Mouse (Mus musculus): ENCODE measurements around the gene Nanp.

Nanp gene

GRCm38 (mm10) chr2:151000402-151001178, 38.6 kb downstream of the Nanp start:
- in situ Hi-C loops (cut with MboI; ENCODE audit: low sequenced_read_pairs), result loop anchor here (10.0 kb wide), 1 partner anchor 196 kb away; no protein-coding TSS in a partner anchor

GRCm38 (mm10) chr2:150999021-150999420, 40.2 kb downstream of the Nanp start:
- in situ Hi-C loops (cut with MboI; ENCODE audit: low sequenced_read_pairs), result no loop called here

DNA sequence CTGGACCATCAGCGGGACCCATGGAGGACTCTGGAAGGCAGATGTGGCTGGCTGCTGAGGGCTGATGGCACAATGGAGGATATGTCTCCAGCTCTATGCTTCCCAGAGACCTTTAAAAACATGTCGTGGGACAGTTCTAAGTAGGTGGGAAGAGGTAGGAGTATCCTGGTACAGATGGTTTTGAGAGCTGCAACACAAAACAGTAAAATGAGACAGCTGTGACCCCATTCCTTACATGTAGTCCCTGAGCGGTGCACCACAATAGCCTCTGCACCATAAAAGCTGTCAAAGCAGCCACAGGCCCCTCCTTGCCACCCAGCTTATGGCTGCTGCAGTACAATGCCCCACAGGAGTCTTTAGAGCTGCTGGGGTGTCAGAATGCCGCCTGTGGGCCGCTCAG, 41.6 kb downstream of the Nanp start:
- in situ Hi-C loops (cut with MboI; ENCODE audit: low sequenced_read_pairs), result no loop called here

DNA sequence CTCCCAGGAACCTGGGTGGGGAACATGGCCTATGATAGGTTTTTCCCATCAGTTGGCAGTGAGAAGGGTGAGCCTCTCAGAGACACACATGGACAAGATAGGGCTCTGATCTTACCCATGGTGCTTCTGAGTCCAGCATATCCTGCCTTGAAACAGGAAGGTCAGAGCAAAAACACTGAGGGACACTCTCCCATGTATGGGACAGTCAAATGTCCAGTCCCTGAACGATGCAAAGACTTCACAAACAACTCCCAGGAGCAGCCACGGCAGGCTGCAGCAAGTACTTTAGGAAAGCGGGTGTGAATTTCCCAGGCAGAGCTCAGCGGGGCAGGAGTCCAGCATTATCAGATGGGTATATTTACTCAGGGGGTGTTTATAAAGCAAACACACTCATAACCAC, 43.9 kb downstream of the Nanp start:
- in situ Hi-C loops (cut with MboI; ENCODE audit: low sequenced_read_pairs), result no loop called here

GRCm38 (mm10) chr2:150991050-150991449, 48.1 kb downstream of the Nanp start:
- in situ Hi-C loops (cut with MboI; ENCODE audit: low sequenced_read_pairs), result no loop called here

- in situ Hi-C loops (cut with MboI; ENCODE audit: low sequenced_read_pairs), result no loop called here
Observed at GRCm38 (mm10) chr2:150990506-150990905, 48.7 kb downstream of the Nanp start.

GRCm38 (mm10) chr2:150985359-150985758, 53.8 kb downstream of the Nanp start:
- in situ Hi-C loops (cut with MboI; ENCODE audit: low sequenced_read_pairs), result no loop called here

- in situ Hi-C loops (cut with MboI; ENCODE audit: low sequenced_read_pairs), result no loop called here
Observed at GRCm38 (mm10) chr2:150982051-150982450, 57.1 kb downstream of the Nanp start.

- in situ Hi-C loops (cut with MboI; ENCODE audit: low sequenced_read_pairs), result no loop called here
Observed at GRCm38 (mm10) chr2:150981524-150981923, 57.7 kb downstream of the Nanp start.

DNA sequence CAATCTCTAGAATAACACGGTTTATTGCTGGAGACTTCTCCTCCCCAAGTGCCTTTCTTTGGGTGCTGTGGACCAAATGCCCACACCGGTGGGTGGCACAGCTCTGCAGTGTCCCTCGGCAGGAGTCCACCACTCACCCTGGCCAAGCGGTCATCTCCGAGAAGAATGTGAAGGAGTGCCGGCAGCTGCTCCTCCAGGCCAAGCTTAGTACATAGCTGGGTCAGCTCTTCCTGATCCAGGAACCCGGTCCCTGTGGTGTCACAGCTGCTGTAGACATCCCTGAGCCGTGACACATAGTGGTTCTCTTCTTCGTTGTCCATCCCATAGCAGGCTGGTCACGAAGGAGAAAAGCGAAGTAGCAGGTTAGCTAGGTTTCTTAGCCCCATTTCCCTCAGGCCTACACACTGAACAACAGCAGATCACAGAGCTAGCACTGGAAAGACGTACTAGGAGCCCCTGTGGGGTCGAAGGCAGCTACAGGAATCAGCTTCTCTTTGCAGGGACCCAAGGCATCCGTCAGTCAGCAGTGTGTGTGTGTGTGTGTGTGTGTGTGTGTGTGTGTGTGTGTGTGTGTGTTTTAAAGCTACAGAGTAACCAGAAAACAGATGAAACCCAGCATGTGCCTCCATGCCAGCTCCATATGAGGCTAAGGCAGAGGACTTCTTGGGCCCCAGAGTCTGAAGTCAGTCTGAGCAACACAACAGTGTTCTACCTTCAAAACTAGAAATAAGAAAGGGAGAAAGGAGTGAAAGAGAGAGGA, 59.2 kb downstream of the Nanp start:
- in situ Hi-C loops (cut with MboI; ENCODE audit: low sequenced_read_pairs), result no loop called here
